Mouse (Mus musculus) forebrain, embryonic 14.5 days (tissue): ENCODE measurements at regions not wholly inside any gene's neighbourhood (a gene's known extent, or its start where the extent isn't known, plus 50 kb on each side); places are given as distances from the start of the nearest gene placed in this dataset.

ENCODE experiments used
- ATAC-seq: fragments of 200-750 bp; cut with Nextera tagmentation; 2 replicates; pipeline ENCODE4 v1.8.0; 2017; ENCODE audit warnings: mild to moderate bottlenecking, moderate library complexity
- DNase-seq: peaks from one replicate; pipeline ENCODE4 v3.0.0-alpha.2; 2015; ENCODE audit warnings: low spot score
- H3K27ac ChIP-seq: fragments of 300-500 bp; sonication (generic); 2 replicates; pipeline ENCODE4 v1.5.1; 2014; ENCODE audit warnings: low read depth, mild to moderate bottlenecking, control low read depth, low read length, moderate library complexity
- H3K27me3 ChIP-seq: fragments of 300-500 bp; sonication (generic); replicated peaks from 2 replicates; pipeline ENCODE4 v1.6.1; 2014; ENCODE audit warnings: low read length, control low read depth, mixed read lengths; ENCODE audit not compliant: control insufficient read depth, insufficient read depth
- H3K36me3 ChIP-seq: fragments of 300-500 bp; sonication (generic); 2 replicates; pipeline ENCODE4 v1.6.1; 2014; ENCODE audit warnings: low read length, control low read depth; ENCODE audit not compliant: control insufficient read depth, insufficient read depth
- H3K4me1 ChIP-seq: fragments of 300-500 bp; sonication (generic); 2 replicates; pipeline ENCODE4 v1.6.1; 2014; ENCODE audit warnings: antibody characterized with exemption, low read length, control low read depth; ENCODE audit not compliant: control insufficient read depth, insufficient read depth
- H3K4me2 ChIP-seq: fragments of 300-500 bp; sonication (generic); 2 replicates; pipeline ENCODE4 v1.6.1; 2014; ENCODE audit warnings: mild to moderate bottlenecking, control low read depth, low read length
- H3K4me3 ChIP-seq: fragments of 300-500 bp; sonication (generic); 2 replicates; pipeline ENCODE4 v1.5.1; 2014; ENCODE audit warnings: low read depth, low read length, control low read depth
- H3K9ac ChIP-seq: fragments of 300-500 bp; sonication (generic); 2 replicates; pipeline ENCODE4 v1.6.1; 2014; ENCODE audit warnings: mild to moderate bottlenecking, low read length, control low read depth, moderate library complexity
- H3K9me3 ChIP-seq: fragments of 300-500 bp; sonication (generic); replicated peaks from 2 replicates; pipeline ENCODE4 v1.6.1; 2016; ENCODE audit warnings: low read length, control low read depth, mixed read lengths; ENCODE audit not compliant: control insufficient read depth
- WGBS: fragments of 180-500 bp; shearing (Covaris S2); extraction: QIAGEN DNeasy Blood & Tissue Kit; methylation state at CpG from one replicate; pipeline ENCODE4 v1.1.7; 2014; 5-methylcytosine and 5-hydroxymethylcytosine counted together

DNA sequence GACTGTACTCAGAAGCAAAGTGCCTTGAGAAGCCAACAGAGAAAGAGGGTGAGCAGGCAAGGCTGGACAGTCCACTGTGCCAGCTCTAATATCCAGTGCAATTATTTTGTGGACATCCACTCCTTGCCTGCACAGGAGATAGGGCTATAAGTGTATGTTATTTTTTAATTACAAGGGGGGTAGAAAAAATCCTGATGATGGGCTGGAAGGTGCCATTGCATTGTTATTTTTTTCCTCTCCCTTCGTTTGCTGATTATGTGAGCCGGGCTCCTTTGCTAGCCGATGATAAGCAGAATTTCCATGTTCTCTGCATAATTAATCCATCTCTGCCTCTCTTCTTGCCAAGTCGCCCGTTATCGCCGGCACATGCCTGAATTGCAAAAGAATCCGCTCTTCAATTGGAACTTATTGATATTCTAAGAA, 399.3 kb downstream of the 9330182O14Rik start:
- Histone ChIP-seq H3K36me3 (no peaks in the 10 kb centered on the region), H3K27me3 (no peaks in the 10 kb centered on the region), H3K27ac (no peak overlapping the region), H3K4me3 (peak overlapping the region; percentile 17; the same call in 1 of the 2 replicates), H3K4me1 (peaks cover 4% of the 10 kb centered on the region), H3K9ac (no peak overlapping the region), H3K4me2 (peak overlapping the region; percentile 42), H3K9me3 (no peaks in the 10 kb centered on the region)
- DNase-seq = peak; percentile 63
- ATAC-seq = peak; percentile 71
- 13% methylated on average over 8 of the region's 8 CpGs for WGBS

DNA sequence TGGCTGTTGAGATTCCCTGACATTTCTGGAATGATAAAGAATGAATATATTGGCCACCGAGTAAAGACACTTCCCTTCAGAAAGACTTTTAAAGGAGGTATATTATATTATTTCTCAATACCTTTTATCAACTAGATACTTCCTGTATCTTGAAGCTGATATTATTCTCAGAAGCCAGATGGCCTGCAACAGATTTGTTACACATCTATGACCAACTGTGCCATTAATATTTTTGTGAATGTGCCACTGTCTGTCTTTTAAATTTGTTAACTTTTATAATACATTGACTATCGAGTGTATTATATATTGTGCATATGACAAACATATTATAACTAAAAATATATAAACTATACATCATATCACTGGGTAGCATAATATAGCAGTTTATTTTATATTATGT, 427.5 kb downstream of the 9330182O14Rik start:
- DNase-seq = no peak
- Histone ChIP-seq H3K27ac (no peak overlapping the region), H3K4me3 (no peak overlapping the region), H3K4me1 (no peaks in the 10 kb centered on the region), H3K27me3 (no peaks in the 10 kb centered on the region), H3K36me3 (no peaks in the 10 kb centered on the region), H3K9ac (no peak overlapping the region), H3K9me3 (no peaks in the 10 kb centered on the region), H3K4me2 (no peak overlapping the region)
- no peak for ATAC-seq
- 93% methylated on average over 2 of the region's 2 CpGs for WGBS

DNA sequence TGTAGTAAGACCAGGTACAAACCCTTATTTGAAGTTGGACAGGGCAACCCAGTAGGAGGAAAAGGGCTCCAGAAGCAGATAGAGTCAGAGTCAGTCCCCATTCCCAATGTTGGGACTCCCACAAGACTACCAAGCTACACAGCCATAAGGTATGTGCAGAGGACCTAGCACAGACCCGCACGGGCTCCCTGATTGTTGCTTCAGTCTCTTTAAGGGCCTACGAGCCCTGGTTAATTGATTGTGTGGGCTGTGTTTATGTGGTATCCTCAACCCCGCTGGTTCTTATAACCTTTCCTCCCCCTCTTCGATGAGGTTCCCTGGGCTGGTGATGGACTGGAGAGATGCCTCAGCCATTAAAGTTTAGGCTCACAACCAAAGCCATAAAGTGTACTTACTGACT, 431.6 kb downstream of the 9330182O14Rik start:
- no peak overlapping the region for H3K4me3 ChIP-seq
- H3K27me3 ChIP-seq = no peaks in the 10 kb centered on the region
- H3K4me1 ChIP-seq = no peaks in the 10 kb centered on the region
- DNase-seq (no peak), ATAC-seq (no peak)
- no peaks in the 10 kb centered on the region for H3K9me3 ChIP-seq
- no peak overlapping the region for H3K27ac ChIP-seq
- H3K36me3 ChIP-seq = no peaks in the 10 kb centered on the region
- no peak overlapping the region for H3K4me2 ChIP-seq
- no peak overlapping the region for H3K9ac ChIP-seq
- 79% methylated on average over 5 of the region's 5 CpGs for WGBS

DNA sequence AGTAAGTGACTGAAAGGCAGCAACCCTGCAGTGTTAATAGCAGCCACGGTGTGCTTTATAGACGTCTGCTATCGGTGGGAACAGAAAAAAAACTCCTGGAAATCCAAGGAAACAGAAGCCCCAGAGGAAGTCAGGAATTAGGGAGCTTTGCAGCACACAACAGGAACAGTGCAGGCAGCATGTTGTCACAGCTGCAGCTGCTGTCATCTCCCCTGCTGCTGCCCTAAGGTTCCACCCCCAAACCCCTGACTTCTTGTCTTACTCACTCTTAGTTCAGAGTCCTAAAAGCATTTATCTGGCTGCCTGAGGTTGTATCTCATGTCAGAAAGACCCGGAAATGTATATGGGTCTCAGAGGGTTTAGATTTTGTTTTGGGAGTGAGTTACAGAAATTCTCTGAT, 432.3 kb downstream of the 9330182O14Rik start:
- WGBS = 27% methylated on average over 4 of the region's 4 CpGs
- Histone ChIP-seq H3K27ac (no peak overlapping the region), H3K27me3 (no peaks in the 10 kb centered on the region), H3K9me3 (no peaks in the 10 kb centered on the region), H3K4me3 (no peak overlapping the region), H3K4me1 (no peaks in the 10 kb centered on the region), H3K36me3 (no peaks in the 10 kb centered on the region), H3K4me2 (no peak overlapping the region), H3K9ac (no peak overlapping the region)
- ATAC-seq (no peak), DNase-seq (peak; percentile 9)

DNA sequence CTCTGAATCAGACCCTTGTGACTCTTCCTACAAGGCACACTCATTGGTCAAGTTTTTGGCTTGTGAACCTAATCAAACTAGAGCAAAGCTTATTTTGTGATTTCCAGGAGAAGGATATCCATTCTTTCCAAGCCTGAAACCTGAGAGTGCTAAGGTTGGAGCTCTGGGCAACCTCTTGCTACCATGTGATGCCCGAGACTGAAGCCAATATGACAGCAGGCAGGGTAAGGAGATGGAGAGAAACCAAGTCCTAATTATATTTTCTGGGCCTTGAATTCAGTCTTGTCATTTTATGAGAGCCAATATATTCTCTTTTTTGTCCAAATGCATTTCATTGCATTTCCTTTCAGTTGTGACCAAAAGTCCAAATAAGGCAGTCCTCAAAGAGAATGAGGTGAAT, 434.5 kb downstream of the 9330182O14Rik start:
- ATAC-seq (no peak), DNase-seq (no peak)
- WGBS = 86% methylated on average over 1 of the region's 1 CpGs
- H3K9ac ChIP-seq = no peak overlapping the region
- H3K27me3 ChIP-seq = no peaks in the 10 kb centered on the region
- H3K9me3 ChIP-seq = no peaks in the 10 kb centered on the region
- no peaks in the 10 kb centered on the region for H3K36me3 ChIP-seq
- H3K4me2 ChIP-seq = no peak overlapping the region
- no peaks in the 10 kb centered on the region for H3K4me1 ChIP-seq
- no peak overlapping the region for H3K27ac ChIP-seq
- no peak overlapping the region for H3K4me3 ChIP-seq
